Mouse (Mus musculus) CH12.LX (cell line): Measurements from ENCODE around the gene Maml2. TPM values are rescaled to one million over a fixed set of nuclear protein-coding genes. Genes with fewer than 3 reads are reported as not detected.

Experiments used
- DNase-seq: peaks from one replicate; pipeline ENCODE4 v3.0.0-alpha.2; 2013; ENCODE audit errors: extremely low read depth
- H3K27ac ChIP-seq: 2 replicates; pipeline ENCODE4 v1.5.1; 2012; ENCODE audit warnings: low read depth, mild to moderate bottlenecking, control low read depth, moderate library complexity; ENCODE audit not compliant: insufficient read depth
- H3K27me3 ChIP-seq: replicated peaks from 2 replicates; pipeline ENCODE3; 2012; ENCODE audit warnings: inconsistent platforms
- H3K36me3 ChIP-seq, 2 experiments: replicated peaks in 1 of 2; 2 replicates each; pipeline versions ENCODE3 to v1.6.1; 2012; ENCODE audit warnings: inconsistent platforms in 1 of 2, low read length in 1 of 2, mild to moderate bottlenecking in 1 of 2, mixed read lengths in 1 of 2, moderate library complexity in 1 of 2; ENCODE audit not compliant: control insufficient read depth in 1 of 2, insufficient read depth in 1 of 2
- H3K4me1 ChIP-seq, 2 experiments: 2 replicates each; pipeline ENCODE4 v1.6.1; 2012; ENCODE audit warnings: inconsistent platforms in 1 of 2, moderate library complexity in 1 of 2; ENCODE audit not compliant: insufficient read depth in 2 of 2, control insufficient read depth in 1 of 2
- H3K4me2 ChIP-seq: 2 replicates; pipeline ENCODE4 v1.6.1; 2012; ENCODE audit warnings: low read depth, mild to moderate bottlenecking, control low read depth; ENCODE audit not compliant: poor library complexity, insufficient read depth, severe bottlenecking
- H3K4me3 ChIP-seq, 3 experiments: fragments of 150-350 bp in 1 of 3; sonication (generic) in 1 of 3; replicated peaks in 1 of 3; 2 replicates each; pipeline versions ENCODE3 to v1.5.1; 2011 to 2012; ENCODE audit warnings: low read depth in 2 of 3, low read length in 2 of 3, mild to moderate bottlenecking in 2 of 3, moderate library complexity in 2 of 3, control low read depth in 1 of 3, improper control_type of control experiment in 1 of 3, inconsistent platforms in 1 of 3, mixed read lengths in 1 of 3; ENCODE audit not compliant: poor library complexity in 1 of 3
- H3K79me2 ChIP-seq: replicated peaks from 2 replicates; pipeline ENCODE4 v1.6.1; 2012; ENCODE audit warnings: mild to moderate bottlenecking, moderate library complexity; ENCODE audit not compliant: control insufficient read depth, poor library complexity, insufficient read depth, severe bottlenecking; ENCODE audit errors: extremely low read depth
- H3K9ac ChIP-seq: 2 replicates; pipeline ENCODE4 v1.6.1; 2012; ENCODE audit warnings: low read depth, mild to moderate bottlenecking, control low read depth, moderate library complexity; ENCODE audit not compliant: insufficient read depth
- H3K9me3 ChIP-seq: replicated peaks from 2 replicates; pipeline ENCODE3; 2012; ENCODE audit warnings: low read length, inconsistent platforms, mixed read lengths
- BHLHE40 ChIP-seq: IDR thresholded peaks from 2 replicates; pipeline ENCODE4 v1.6.1; 2011; ENCODE audit warnings: mild to moderate bottlenecking, low read depth, low read length, improper control_type of control experiment
- CHD1 ChIP-seq: IDR thresholded peaks from 2 replicates; pipeline ENCODE4 v1.6.1; 2012; ENCODE audit warnings: low read depth, low read length, improper control_type of control experiment, inconsistent platforms
- CHD2 ChIP-seq: IDR thresholded peaks from 2 replicates; pipeline ENCODE4 v1.6.1; 2011; ENCODE audit warnings: low read length, improper control_type of control experiment
- CTCF ChIP-seq, 2 experiments: IDR thresholded peaks in 1 of 2; conservative IDR thresholded peaks in 1 of 2; 2 replicates each; pipeline ENCODE4 v1.5.1; 2011 to 2012; ENCODE audit warnings: low read depth in 2 of 2, low read length in 2 of 2, improper control_type of control experiment in 1 of 2, inconsistent platforms in 1 of 2, mild to moderate bottlenecking in 1 of 2, moderate library complexity in 1 of 2
- ELF1 ChIP-seq: IDR thresholded peaks from 2 replicates; pipeline ENCODE4 v1.6.1; 2014; ENCODE audit warnings: low read depth, mild to moderate bottlenecking, inconsistent platforms, low read length, improper control_type of control experiment
- EP300 ChIP-seq: IDR thresholded peaks from 2 replicates; pipeline ENCODE4 v1.6.1; 2011; ENCODE audit warnings: low read length, improper control_type of control experiment
- GABPA ChIP-seq: IDR thresholded peaks from 2 replicates; pipeline ENCODE4 v1.6.1; 2012; ENCODE audit warnings: low read depth, low read length, improper control_type of control experiment, inconsistent platforms; ENCODE audit not compliant: insufficient replicate concordance
- HCFC1 ChIP-seq: IDR thresholded peaks from 2 replicates; pipeline ENCODE4 v1.6.1; 2012; ENCODE audit warnings: low read depth, mild to moderate bottlenecking, inconsistent platforms, low read length, improper control_type of control experiment
- IRF4 ChIP-seq: IDR thresholded peaks from 2 replicates; pipeline ENCODE4 v1.6.1; 2014; ENCODE audit warnings: low read depth, mild to moderate bottlenecking, inconsistent platforms, low read length, improper control_type of control experiment
- JUND ChIP-seq: conservative IDR thresholded peaks from 2 replicates; pipeline ENCODE4 v1.6.1; 2011; ENCODE audit warnings: low read depth, low read length, improper control_type of control experiment
- KAT2A ChIP-seq: IDR thresholded peaks from 2 replicates; pipeline ENCODE4 v1.6.1; 2012; ENCODE audit warnings: low read length, improper control_type of control experiment, inconsistent platforms; ENCODE audit not compliant: insufficient replicate concordance
- MAFK ChIP-seq: IDR thresholded peaks from 2 replicates; pipeline ENCODE4 v1.6.1; 2011; ENCODE audit warnings: low read length, improper control_type of control experiment; ENCODE audit not compliant: insufficient replicate concordance
- MAX ChIP-seq: IDR thresholded peaks from 2 replicates; pipeline ENCODE4 v1.6.1; 2011; ENCODE audit warnings: low read length, improper control_type of control experiment
- MAZ ChIP-seq: IDR thresholded peaks from 2 replicates; pipeline ENCODE4 v1.6.1; 2012; ENCODE audit warnings: low read depth, mild to moderate bottlenecking, inconsistent platforms, low read length, improper control_type of control experiment, moderate library complexity
- MEF2A ChIP-seq: IDR thresholded peaks from 2 replicates; pipeline ENCODE4 v1.6.1; 2014; ENCODE audit warnings: low read depth, mild to moderate bottlenecking, inconsistent platforms, low read length, improper control_type of control experiment, borderline replicate concordance
- MXI1 ChIP-seq: IDR thresholded peaks from 2 replicates; pipeline ENCODE4 v1.6.1; 2011; ENCODE audit warnings: mild to moderate bottlenecking, low read depth, low read length, improper control_type of control experiment
- MYC ChIP-seq: IDR thresholded peaks from 2 replicates; pipeline ENCODE4 v1.6.1; 2011; ENCODE audit warnings: low read depth, mild to moderate bottlenecking, improper control_type of control experiment, low read length
- POLR2A ChIP-seq: IDR thresholded peaks from 2 replicates; pipeline ENCODE4 v1.6.1; 2011; ENCODE audit warnings: low read depth, mild to moderate bottlenecking, improper control_type of control experiment, low read length
- RAD21 ChIP-seq: IDR thresholded peaks from 2 replicates; pipeline ENCODE4 v1.6.1; 2011; ENCODE audit warnings: low read depth, mild to moderate bottlenecking, low read length, improper control_type of control experiment, moderate library complexity
- RCOR1 ChIP-seq: conservative IDR thresholded peaks from 2 replicates; pipeline ENCODE4 v1.6.1; 2012; ENCODE audit warnings: low read depth, mild to moderate bottlenecking, inconsistent platforms, low read length, improper control_type of control experiment
- SIN3A ChIP-seq: IDR thresholded peaks from 2 replicates; pipeline ENCODE4 v1.6.1; 2012; ENCODE audit warnings: low read length, improper control_type of control experiment, inconsistent platforms
- SMC3 ChIP-seq: IDR thresholded peaks from 2 replicates; pipeline ENCODE4 v1.6.1; 2011; ENCODE audit warnings: low read depth, low read length, improper control_type of control experiment
- TBP ChIP-seq: conservative IDR thresholded peaks from 2 replicates; pipeline ENCODE4 v1.6.1; 2011; ENCODE audit warnings: low read depth, low read length, improper control_type of control experiment
- TCF12 ChIP-seq: IDR thresholded peaks from 2 replicates; pipeline ENCODE4 v1.6.1; 2014; ENCODE audit warnings: low read depth, mild to moderate bottlenecking, inconsistent platforms, low read length, improper control_type of control experiment
- UBTF ChIP-seq: IDR thresholded peaks from 2 replicates; pipeline ENCODE4 v1.6.1; 2012; ENCODE audit warnings: low read depth, mild to moderate bottlenecking, inconsistent platforms, low read length, improper control_type of control experiment, moderate library complexity
- USF1 ChIP-seq: IDR thresholded peaks from 2 replicates; pipeline ENCODE4 v1.6.1; 2014; ENCODE audit warnings: low read depth, mild to moderate bottlenecking, inconsistent platforms, low read length, improper control_type of control experiment
- USF2 ChIP-seq: conservative IDR thresholded peaks from 2 replicates; pipeline ENCODE4 v1.6.1; 2011; ENCODE audit warnings: low read depth, low read length, improper control_type of control experiment
- ZKSCAN1 ChIP-seq: IDR thresholded peaks from 2 replicates; pipeline ENCODE4 v1.6.1; 2012; ENCODE audit warnings: low read depth, inconsistent platforms, low read length, improper control_type of control experiment, borderline replicate concordance
- ZMIZ1 ChIP-seq: IDR thresholded peaks from 2 replicates; pipeline ENCODE4 v1.6.1; 2012; ENCODE audit warnings: low read depth, mild to moderate bottlenecking, inconsistent platforms, low read length, improper control_type of control experiment
- ZNF384 ChIP-seq: IDR thresholded peaks from 2 replicates; pipeline ENCODE4 v1.6.1; 2012; ENCODE audit warnings: low read depth, low read length, improper control_type of control experiment, inconsistent platforms
- dilution Hi-C: fragments of 300-500 bp; cut with MboI; formaldehyde crosslinking; loops from 2 replicates; pipeline ENCODE4 v1.14.3; 2020; ENCODE audit warnings: low sequenced_read_pairs; ENCODE audit not compliant: extremely low pct_unique_long_range_greater_than_20kb, extremely low pct_ligation_motif_present
- in situ Hi-C: fragments of 300-500 bp; cut with MboI; formaldehyde crosslinking; loops from 3 replicates; pipeline ENCODE4 v1.14.3; 2019; ENCODE audit warnings: low sequenced_read_pairs, low pct_ligation_motif_present, low pct_unique_long_range_greater_than_20kb, mixed read lengths
- polyA plus RNA-seq: library from polyadenylated mRNA; unstranded; fragments of >175 nt; gene quantifications from 2 replicates; pipeline ENCODE4 v1.2.1, GENCODE M21; 2012; ENCODE audit warnings: low read depth; ENCODE audit not compliant: insufficient read length
- total RNA-seq, 2 experiments: library from RNA; depleted of rRNA; stranded (reverse); fragments of 300-350 nt in 1 of 2; fragments of >200 nt in 1 of 2; gene quantifications; 2 replicates each; pipeline ENCODE4 v1.2.3; 2012 to 2014

The Maml2 gene
- total and polyA plus RNA-seq, 3 experiments = 5.9 to 9.1 (median 5.9) TPM

- Histone ChIP-seq H3K27me3 (no peaks in the 10 kb centered on the region), H3K79me2 (no peaks in the 10 kb centered on the region), H3K4me1 (peaks cover 0 to 14% of the 10 kb centered on the region in 2 experiments; a peak in 1 of 4 replicates), H3K36me3 (peaks cover 0 to 12% of the 10 kb centered on the region in 2 experiments), H3K4me2 (no peak overlapping the region), H3K9me3 (no peaks in the 10 kb centered on the region), H3K9ac (no peak overlapping the region), H3K4me3 (no peak overlapping the region), H3K27ac (no peak overlapping the region)
- dilution Hi-C loops = no loop called here
- in situ Hi-C loops = no loop called here
- 0 out of 2 replicates have a peak, but pooled peaks have one; percentile 11 for TF ChIP-seq EP300
- no peak for TF ChIP-seq MEF2A
- TF ChIP-seq TCF12 = no peak
- TF ChIP-seq BHLHE40 = 0 out of 2 replicates have a peak, but pooled peaks have one; percentile 23
- no peak for TF ChIP-seq MAFK
- TF ChIP-seq ZKSCAN1 = no peak
- TF ChIP-seq IRF4 = 0 out of 2 replicates have a peak, but pooled peaks have one; percentile 25
- TF ChIP-seq ZMIZ1 = no peak
- peak; percentile 17; the same call in 1 of the 2 replicates for TF ChIP-seq ZNF384
- no peak for DNase-seq
These were observed 10.3 kb upstream of the Maml2 start for GRCm38 (mm10) chr9:13287482-13287881.

GRCm38 (mm10) chr9:13296274-13297121, 1.3 kb upstream of the Maml2 start:
- Histone ChIP-seq H3K4me3 (peak overlapping the region; percentile 64 to 89 (median 77)), H3K27ac (peak overlapping the region; percentile 76), H3K9me3 (no peaks in the 10 kb centered on the region), H3K79me2 (peaks cover 30% of the 10 kb centered on the region), H3K4me1 (peaks cover 2 to 36% of the 10 kb centered on the region in 2 experiments; a peak in 3 of 4 replicates), H3K27me3 (no peaks in the 10 kb centered on the region), H3K4me2 (peak overlapping the region; percentile 97), H3K36me3 (peaks cover 0 to 3% of the 10 kb centered on the region in 2 experiments), H3K9ac (peak overlapping the region; percentile 91)
- peak; percentile 89 for DNase-seq
- dilution Hi-C loops = no loop called here
- in situ Hi-C loops = no loop called here
- TF ChIP-seq SIN3A = peak; percentile 57
- TF ChIP-seq UBTF = peak; percentile 90
- TF ChIP-seq MEF2A = peak; percentile 85
- no peak for TF ChIP-seq MYC
- peak; percentile 81 for TF ChIP-seq RAD21
- no peak; the same call in 1 of the 2 replicates for TF ChIP-seq MXI1
- peak; percentile 48; the same call in 1 of the 2 replicates for TF ChIP-seq CHD1
- TF ChIP-seq KAT2A = 0 out of 2 replicates have a peak, but pooled peaks have one; percentile 27
- TF ChIP-seq TBP = peak; percentile 91
- TF ChIP-seq CTCF (conservative IDR thresholded peaks at IDR 0.05 in 1 of 2, IDR thresholded peaks at IDR 0.05 in 1 of 2; ENCODE audit: low read depth in 2 of 2, low read length in 2 of 2) = peak in 1 of 2 experiments; percentile 78; a peak in 2 of 4 replicates
- peak; percentile 60; the same call in 1 of the 2 replicates for TF ChIP-seq MAFK
- no peak for TF ChIP-seq USF1
- TF ChIP-seq SMC3 = peak; percentile 85
- no peak for TF ChIP-seq JUND
- no peak for TF ChIP-seq ZMIZ1
- peak; percentile 74 for TF ChIP-seq IRF4
- peak; percentile 44 for TF ChIP-seq POLR2A
- peak; percentile 39 for TF ChIP-seq CHD2
- TF ChIP-seq MAZ = peak; percentile 77; the same call in 1 of the 2 replicates
- no peak; the same call in 1 of the 2 replicates for TF ChIP-seq ELF1
- TF ChIP-seq RCOR1 = peak; percentile 82; the same call in 1 of the 2 replicates
- TF ChIP-seq BHLHE40 = peak; percentile 68
- peak; percentile 38; the same call in 1 of the 2 replicates for TF ChIP-seq HCFC1
- no peak for TF ChIP-seq ZKSCAN1
- TF ChIP-seq MAX = peak; percentile 71; the same call in 1 of the 2 replicates
- no peak for TF ChIP-seq USF2
- no peak for TF ChIP-seq GABPA
